Mouse (Mus musculus) 3134 (cell line): ENCODE results near the gene Wnk2.

Experiments used
- DNase-seq: peaks from one replicate; pipeline ENCODE4 v3.0.0-alpha.2; 2011; ENCODE audit warnings: low spot score; ENCODE audit not compliant: insufficient read length; ENCODE audit errors: extremely low read depth

The Wnk2 gene

GRCm38 (mm10) chr13:49100417-49100816, 47.4 kb downstream of the Wnk2 start:
- DNase-seq: no peak

- no peak for DNase-seq
Measured at GRCm38 (mm10) chr13:49096826-49097225, 51.0 kb downstream of the Wnk2 start.

- no peak for DNase-seq
Measured at GRCm38 (mm10) chr13:49094667-49095066, 53.1 kb downstream of the Wnk2 start.

GRCm38 (mm10) chr13:49093471-49093891, 54.3 kb downstream of the Wnk2 start:
- DNase-seq: no peak

- no peak for DNase-seq
Measured at GRCm38 (mm10) chr13:49092596-49092995, 55.2 kb downstream of the Wnk2 start.

GRCm38 (mm10) chr13:49090176-49090575, 57.6 kb downstream of the Wnk2 start:
- DNase-seq: no peak

GRCm38 (mm10) chr13:49088874-49089273, 58.9 kb downstream of the Wnk2 start:
- no peak for DNase-seq

- no peak for DNase-seq
Measured at GRCm38 (mm10) chr13:49087420-49087819, 60.4 kb downstream of the Wnk2 start.

GRCm38 (mm10) chr13:49086431-49086830, 61.4 kb downstream of the Wnk2 start:
- DNase-seq: no peak

GRCm38 (mm10) chr13:49085211-49085610, 62.6 kb downstream of the Wnk2 start:
- no peak for DNase-seq

GRCm38 (mm10) chr13:49084781-49085180, 63.0 kb downstream of the Wnk2 start:
- DNase-seq: no peak

- DNase-seq: no peak
Measured at GRCm38 (mm10) chr13:49083941-49084340, 63.9 kb downstream of the Wnk2 start.

GRCm38 (mm10) chr13:49082151-49082879, 65.5 kb downstream of the Wnk2 start:
- no peak for DNase-seq

GRCm38 (mm10) chr13:49076196-49076595, 71.6 kb downstream of the Wnk2 start:
- no peak for DNase-seq

- no peak for DNase-seq
Measured at GRCm38 (mm10) chr13:49075377-49075776, 72.4 kb downstream of the Wnk2 start.

- no peak for DNase-seq
Measured at GRCm38 (mm10) chr13:49073295-49073694, 74.5 kb downstream of the Wnk2 start.

GRCm38 (mm10) chr13:49071861-49072260, 76.0 kb downstream of the Wnk2 start:
- DNase-seq: no peak

GRCm38 (mm10) chr13:49069979-49070378, 77.8 kb downstream of the Wnk2 start:
- DNase-seq: no peak

- DNase-seq: no peak
Measured at GRCm38 (mm10) chr13:49069393-49069792, 78.4 kb downstream of the Wnk2 start.

- no peak for DNase-seq
Measured at GRCm38 (mm10) chr13:49064257-49064656, 83.6 kb downstream of the Wnk2 start.

- no peak for DNase-seq
Measured at GRCm38 (mm10) chr13:49060456-49060855, 87.4 kb downstream of the Wnk2 start.

- DNase-seq: no peak
Measured at GRCm38 (mm10) chr13:49058528-49058927, 89.3 kb downstream of the Wnk2 start.

GRCm38 (mm10) chr13:49056304-49056703, 91.5 kb downstream of the Wnk2 start:
- DNase-seq: no peak
